Mouse (Mus musculus) heart, postnatal 4 days (tissue): ENCODE data around the gene Psmd11. TPM values are rescaled to one million over a fixed set of nuclear protein-coding genes. Genes with fewer than 3 reads are reported as not detected.
"Not testable (repeated sequence)": the region's sequence is repeated elsewhere in the genome, so short reads cannot be mapped to it uniquely, and the experiment has no call there.

Experiments
- DNase-seq: peaks from one replicate; pipeline ENCODE4 v3.0.0; 2021
- total RNA-seq, 2 experiments: library from RNA; stranded (reverse); gene quantifications; 2 replicates each; pipeline ENCODE4 v1.2.3; 2021

Gene Psmd11
- 100 to 1,000 TPM; 104 to 111 TPM for total RNA-seq

- peak; percentile 97 for DNase-seq
These were observed at the start of gene Psmd11 for GRCm38 (mm10) chr11:80428381-80429008. TSS of gene Psmd11 (plus strand) at chr11:80428615.

GRCm38 (mm10) chr11:80379184-80379583 is 49.2 kb upstream of the Psmd11 start:
- not testable (repeated sequence) for DNase-seq

- peak; percentile 37 for DNase-seq
These were observed 45.8 kb upstream of the Psmd11 start for GRCm38 (mm10) chr11:80382626-80383018.

- peak; percentile 98 for DNase-seq
These were observed 45.3 kb upstream of the Psmd11 start, which contains the start of gene Zfp207 for GRCm38 (mm10) chr11:80383019-80383625. TSS of gene Zfp207 (plus strand) at chr11:80383279.

- DNase-seq: no peak
These were observed 44.8 kb upstream of the Psmd11 start for GRCm38 (mm10) chr11:80383626-80384046.

- DNase-seq: no peak
These were observed 44.0 kb upstream of the Psmd11 start for GRCm38 (mm10) chr11:80384461-80384860.

GRCm38 (mm10) chr11:80385055-80385454 is 43.4 kb upstream of the Psmd11 start:
- DNase-seq: no peak

GRCm38 (mm10) chr11:80386790-80387189 is 41.6 kb upstream of the Psmd11 start:
- no peak for DNase-seq

- no peak for DNase-seq
These were observed 38.5 kb upstream of the Psmd11 start for GRCm38 (mm10) chr11:80389885-80390284.

- no peak for DNase-seq
These were observed 36.9 kb upstream of the Psmd11 start for GRCm38 (mm10) chr11:80391407-80392120.

GRCm38 (mm10) chr11:80395930-80396329 is 32.5 kb upstream of the Psmd11 start:
- DNase-seq: no peak

- no peak for DNase-seq
These were observed 31.8 kb upstream of the Psmd11 start for GRCm38 (mm10) chr11:80396617-80397016.

- not testable (repeated sequence) for DNase-seq
These were observed 20.5 kb upstream of the Psmd11 start for GRCm38 (mm10) chr11:80407878-80408277.

- no peak for DNase-seq
These were observed 18.0 kb upstream of the Psmd11 start for GRCm38 (mm10) chr11:80410377-80410776.

- no peak for DNase-seq
These were observed 11.3 kb upstream of the Psmd11 start for GRCm38 (mm10) chr11:80417085-80417484.

- no peak for DNase-seq
These were observed 8.7 kb upstream of the Psmd11 start for GRCm38 (mm10) chr11:80419743-80420142.

- DNase-seq: no peak
These were observed 8.0 kb upstream of the Psmd11 start for GRCm38 (mm10) chr11:80420202-80420984.

GRCm38 (mm10) chr11:80421421-80422047 is 6.9 kb upstream of the Psmd11 start:
- DNase-seq: no peak

GRCm38 (mm10) chr11:80424691-80425090 is 3.7 kb upstream of the Psmd11 start:
- DNase-seq: no peak

GRCm38 (mm10) chr11:80425247-80425778 is 3.1 kb upstream of the Psmd11 start:
- DNase-seq: no peak

- not testable (repeated sequence) for DNase-seq
These were observed 2.2 kb upstream of the Psmd11 start for GRCm38 (mm10) chr11:80426029-80426813.
